Comparison of ENCODE assay signal across 13 mouse cellular contexts in the genomic region with DNA sequence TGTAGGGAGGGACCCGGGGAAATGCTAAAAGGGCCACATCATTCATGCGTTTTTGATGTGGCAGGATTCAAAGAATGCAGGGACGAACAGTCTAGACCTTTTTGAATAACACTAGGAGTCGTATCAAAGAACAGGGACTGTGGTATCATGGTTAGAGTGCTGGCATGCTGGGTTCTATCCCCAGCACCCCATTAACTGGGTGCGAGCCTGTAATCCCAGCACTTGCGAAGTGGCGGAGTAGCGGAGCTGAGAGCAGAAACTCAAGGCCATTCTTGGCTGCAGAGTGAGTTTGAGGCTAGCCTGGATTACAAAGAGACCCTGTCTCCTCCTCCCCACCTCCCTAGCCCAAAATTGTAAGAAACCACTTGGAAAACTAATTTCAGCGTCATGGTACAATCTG. TPM values are rescaled to one million over a fixed set of nuclear protein-coding genes. Genes with fewer than 3 reads are reported as not detected.
DNase-seq lines count a peak whose midpoint lies in the region; ATAC-seq and TF ChIP-seq lines count a peak whose summit lies in the region.
"Had no signal": no experiment of that assay in that cellular context is flagged by ENCODE, and none has a peak within 500 bp of the region (broad histone marks: within the 10 kb centered on the region; RNA-seq: fewer than 3 reads in every experiment).

No protein-coding gene starts in this region.

- H3K4me3 ChIP-seq in heart, embryonic 10.5 days = peak overlapping the region; percentile 51
- H3K4me3 ChIP-seq in heart, adult 2 months = no peak overlapping the region
- no peak overlapping the region for H3K4me3 ChIP-seq in lung, embryonic 16.5 days (ENCODE audit: low read length)
- no peak overlapping the region for H3K4me3 ChIP-seq in lung, adult 2 months (replicated peaks; ENCODE audit: extremely low read depth, low read depth, low read length)
- H3K4me3 ChIP-seq in embryonic facial prominence, embryonic 10.5 days = peak overlapping the region; percentile 50; the same call in 1 of the 2 replicates
- H3K4me3 ChIP-seq in limb, embryonic 11.5 days (ENCODE audit: low read depth, low read length) = peak overlapping the region; percentile 2; the same call in 1 of the 2 replicates
- H3K4me3 ChIP-seq: erythroblast, embryonic 14.5 days; megakaryocyte, embryonic 14.5 days had no signal

- no peaks in the 10 kb centered on the region for H3K79me2 ChIP-seq in heart, adult 2 months (replicated peaks; ENCODE audit: control insufficient read depth, insufficient read depth, low read length)

- peak; percentile 69 for ATAC-seq in lung, embryonic 16.5 days (ENCODE audit: low read depth)
- ATAC-seq in limb, embryonic 11.5 days (ENCODE audit: insufficient number of reproducible peaks, low FRiP score, low TSS enrichment, low read depth) = no peak

- H3K4me1 ChIP-seq in heart, embryonic 10.5 days = peaks cover 45% of the 10 kb centered on the region
- no peaks in the 10 kb centered on the region for H3K4me1 ChIP-seq in heart, adult 2 months (ENCODE audit: control insufficient read depth, insufficient read depth, low read length)
- peaks cover 40% of the 10 kb centered on the region for H3K4me1 ChIP-seq in lung, embryonic 16.5 days (replicated peaks; ENCODE audit: control insufficient read depth, insufficient read depth, low read length)
- peaks cover 3% of the 10 kb centered on the region; the same call in 1 of the 2 replicates for H3K4me1 ChIP-seq in lung, adult 2 months (ENCODE audit: control insufficient read depth, insufficient read depth, low read length)
- peaks cover 72% of the 10 kb centered on the region for H3K4me1 ChIP-seq in embryonic facial prominence, embryonic 10.5 days
- H3K4me1 ChIP-seq in limb, embryonic 11.5 days (ENCODE audit: control insufficient read depth, insufficient read depth, low read length) = peaks cover 21% of the 10 kb centered on the region
- H3K4me1 ChIP-seq: megakaryocyte, embryonic 14.5 days had no signal

- no peak for DNase-seq in heart, embryonic 10.5 days (ENCODE audit: low spot score)
- DNase-seq in heart, adult 2 months = no peak
- no peak for DNase-seq in lung, adult 2 months
- DNase-seq in embryonic facial prominence, embryonic 10.5 days (ENCODE audit: low spot score) = no peak
- peak; percentile 42 for DNase-seq in limb, embryonic 11.5 days (ENCODE audit: low spot score)
- no peak for DNase-seq in kidney, postnatal 14 days
- no peak for DNase-seq in cerebellum, adult 9-11 months
- DNase-seq: B cell, adult 2 months had no signal

- no peak for TF ChIP-seq POLR2A in heart, adult 2 months (IDR thresholded peaks at IDR 0.05; ENCODE audit: insufficient read depth, low read depth, low read length)
- TF ChIP-seq POLR2A in lung, adult 2 months (IDR thresholded peaks at IDR 0.05; ENCODE audit: borderline replicate concordance, extremely low read depth, low read depth, low read length) = no peak

- no peak overlapping the region for H3K9ac ChIP-seq in heart, adult 2 months (ENCODE audit: low read depth, low read length)
- no peak overlapping the region for H3K9ac ChIP-seq in lung, embryonic 16.5 days (ENCODE audit: low read length)
- H3K9ac ChIP-seq in limb, embryonic 11.5 days (ENCODE audit: low read length) = no peak overlapping the region

- peak overlapping the region; percentile 63; the same call in 1 of the 2 replicates for H3K4me2 ChIP-seq in lung, embryonic 16.5 days (ENCODE audit: low read depth, low read length)
- peak overlapping the region; percentile 35; the same call in 1 of the 2 replicates for H3K4me2 ChIP-seq in limb, embryonic 11.5 days (ENCODE audit: low read depth, severe bottlenecking)

- WGBS in heart, embryonic 10.5 days = 11% methylated on average over 9 of the region's 9 CpGs
- 40% methylated on average over 9 of the region's 9 CpGs for WGBS in heart, adult 2 months
- 19% methylated on average over 9 of the region's 9 CpGs for WGBS in lung, embryonic 16.5 days
- WGBS in lung, adult 2 months = 58% methylated on average over 9 of the region's 9 CpGs
- 6% methylated on average over 9 of the region's 9 CpGs for WGBS in embryonic facial prominence, embryonic 10.5 days
- 8% methylated on average over 9 of the region's 9 CpGs for WGBS in limb, embryonic 11.5 days

- no peak for TF ChIP-seq CTCF in heart, adult 2 months (IDR thresholded peaks at IDR 0.05)
- TF ChIP-seq CTCF in lung, adult 2 months (IDR thresholded peaks at IDR 0.05; ENCODE audit: insufficient read depth, low read length) = no peak

- H3K36me3 ChIP-seq in heart, embryonic 10.5 days = no peaks in the 10 kb centered on the region
- H3K36me3 ChIP-seq in heart, adult 2 months (ENCODE audit: control insufficient read depth, insufficient read depth, low read length) = no peaks in the 10 kb centered on the region
- H3K36me3 ChIP-seq in lung, embryonic 16.5 days (ENCODE audit: control insufficient read depth, insufficient read depth, low read length) = no peaks in the 10 kb centered on the region
- no peaks in the 10 kb centered on the region for H3K36me3 ChIP-seq in embryonic facial prominence, embryonic 10.5 days (replicated peaks)
- no peaks in the 10 kb centered on the region for H3K36me3 ChIP-seq in limb, embryonic 11.5 days (ENCODE audit: control insufficient read depth, insufficient read depth, low read length)

- no peak for TF ChIP-seq EP300 in heart, adult 2 months (IDR thresholded peaks at IDR 0.05; ENCODE audit: insufficient read depth, low read depth, low read length)

- intact Hi-C loops in heart, adult 2 months (cut with DNase I) = no loop called here

- peaks cover 85% of the 10 kb centered on the region for H3K27me3 ChIP-seq in heart, embryonic 10.5 days (ENCODE audit: insufficient read depth, poor library complexity, severe bottlenecking)
- H3K27me3 ChIP-seq in heart, adult 2 months (ENCODE audit: control insufficient read depth, insufficient read depth, low read length) = peaks cover 6% of the 10 kb centered on the region
- peaks cover 11% of the 10 kb centered on the region for H3K27me3 ChIP-seq in lung, embryonic 16.5 days (ENCODE audit: control insufficient read depth, insufficient read depth, low read depth, low read length)
- H3K27me3 ChIP-seq in embryonic facial prominence, embryonic 10.5 days (replicated peaks; ENCODE audit: low read depth, poor library complexity, severe bottlenecking) = peaks cover 94% of the 10 kb centered on the region
- H3K27me3 ChIP-seq in limb, embryonic 11.5 days (ENCODE audit: control insufficient read depth, insufficient read depth, low read length) = peaks cover 42% of the 10 kb centered on the region

- no peaks in the 10 kb centered on the region for H3K9me3 ChIP-seq in heart, embryonic 10.5 days
- H3K9me3 ChIP-seq in lung, embryonic 16.5 days (ENCODE audit: control insufficient read depth, low read length) = no peaks in the 10 kb centered on the region
- no peaks in the 10 kb centered on the region for H3K9me3 ChIP-seq in embryonic facial prominence, embryonic 10.5 days
- no peaks in the 10 kb centered on the region for H3K9me3 ChIP-seq in limb, embryonic 11.5 days (ENCODE audit: control insufficient read depth, low read length)
- H3K9me3 ChIP-seq: megakaryocyte, embryonic 14.5 days had no signal

- peak overlapping the region; percentile 67; the same call in 1 of the 2 replicates for H3K27ac ChIP-seq in heart, embryonic 10.5 days
- no peak overlapping the region for H3K27ac ChIP-seq in heart, adult 2 months
- H3K27ac ChIP-seq in lung, embryonic 16.5 days (ENCODE audit: low read length) = peak overlapping the region; percentile 90
- peak overlapping the region; percentile 80; the same call in 1 of the 2 replicates for H3K27ac ChIP-seq in embryonic facial prominence, embryonic 10.5 days (replicated peaks)
- H3K27ac ChIP-seq in limb, embryonic 11.5 days (replicated peaks; ENCODE audit: low read depth, low read length) = no peak overlapping the region

RNA-seq across cellular contexts. Expression of a gene that starts 44.3 kb away (rescaled TPM):
- 17.0 and 41.7 TPM in 2 replicates for polyA plus RNA-seq in heart, embryonic 10.5 days (2016; fragmentation: Nextera tagmentation; extraction: Ambion mirVana)
- total RNA-seq in heart, adult 2 months (2021) = 10 to 100 TPM; 10.2 to 10.4 TPM
- polyA plus RNA-seq in heart, adult 2 months (2012; rRNA removed) = 4.4 and 4.9 TPM in 2 replicates
- 53.4 and 65.3 TPM in 2 replicates for polyA plus RNA-seq in lung, embryonic 16.5 days (2015; fragmentation: Nextera tagmentation; extraction: Ambion mirVana)
- 135 and 160 TPM in 2 replicates for polyA plus RNA-seq in lung, adult 2 months (2012; rRNA removed)
- polyA plus RNA-seq in embryonic facial prominence, embryonic 10.5 days (2016; fragmentation: Nextera tagmentation; extraction: Ambion mirVana) = 58.3 and 64.8 TPM in 2 replicates
- polyA plus RNA-seq in limb, embryonic 11.5 days (2014; fragmentation: Nextera tagmentation; extraction: Ambion mirVana) = 42.6 and 52.2 TPM in 2 replicates
- total RNA-seq: granulocyte monocyte progenitor cell, adult 5-6 weeks; MEL had no signal
- polyA plus RNA-seq: erythroblast, embryonic 14.5 days had no signal

Comparison
In these comparisons a context has a peak if more than half of its experiments do, and no peak if none do; other contexts are left out.
1. H3K27ac ChIP-seq: peak in heart, embryonic 10.5 days (single experiment), lung, embryonic 16.5 days (single experiment) and embryonic facial prominence, embryonic 10.5 days (single experiment); none in heart, adult 2 months (single experiment) and limb, embryonic 11.5 days (single experiment).
2. H3K4me3 ChIP-seq: peak in heart, embryonic 10.5 days (single experiment), embryonic facial prominence, embryonic 10.5 days (single experiment) and limb, embryonic 11.5 days (single experiment); none in heart, adult 2 months (single experiment), lung, embryonic 16.5 days (single experiment) and lung, adult 2 months (single experiment).